ENCODE assay signal across 9 mouse cellular contexts in genomic region chr2:38530955-38531381, GRCm38 (mm10). TPM values are rescaled to one million over a fixed set of nuclear protein-coding genes. Genes with fewer than 3 reads are reported as not detected.
A peak's percentile ranks its signal among the peaks of the same experiment; 100 is the strongest.
DNase-seq lines count a peak whose midpoint lies in the region; ATAC-seq lines count a peak whose summit lies in the region.
"Had no signal": no experiment of that assay in that cellular context is flagged by ENCODE, and none has a peak within 500 bp of the region (broad histone marks: within the 10 kb centered on the region; RNA-seq: fewer than 3 reads in every experiment).

No protein-coding gene starts in this region.

- no peaks in the 10 kb centered on the region; the same call in 1 of the 2 replicates for H3K9me3 ChIP-seq in forebrain, embryonic 10.5 days
- H3K9me3 ChIP-seq in forebrain, embryonic 15.5 days = no peaks in the 10 kb centered on the region
- H3K9me3 ChIP-seq: embryonic facial prominence, embryonic 13.5 days had no signal

- peak overlapping the region; percentile 51 for H3K27ac ChIP-seq in forebrain, embryonic 10.5 days
- no peak overlapping the region for H3K27ac ChIP-seq in forebrain, embryonic 15.5 days (replicated peaks)
- H3K27ac ChIP-seq: embryonic facial prominence, embryonic 13.5 days had no signal

- no peaks in the 10 kb centered on the region for H3K27me3 ChIP-seq in forebrain, embryonic 10.5 days (ENCODE audit: poor library complexity, severe bottlenecking)
- no peaks in the 10 kb centered on the region for H3K27me3 ChIP-seq in forebrain, embryonic 15.5 days
- H3K27me3 ChIP-seq: embryonic facial prominence, embryonic 13.5 days had no signal

- no peak for ATAC-seq in forebrain, embryonic 15.5 days (replicated peaks)
- peak; percentile 29 for ATAC-seq in granulocyte monocyte progenitor cell, adult 5-6 weeks (replicated peaks; ENCODE audit: poor library complexity, severe bottlenecking)
- no peak for ATAC-seq in activated CD4-positive, CD25-positive, alpha-beta regulatory T cell, adult 4 months

- H3K4me1 ChIP-seq in forebrain, embryonic 10.5 days = peaks cover 65% of the 10 kb centered on the region
- H3K4me1 ChIP-seq in forebrain, embryonic 15.5 days = peaks cover 38% of the 10 kb centered on the region

- no peak for DNase-seq in forebrain, embryonic 10.5 days (ENCODE audit: extremely low spot score, low spot score)
- peak; percentile 42 to 50 for DNase-seq in kidney, adult 8-10 months
- DNase-seq in lung, postnatal 10 days = peak; percentile 71
- no peak for DNase-seq in right cerebral cortex, postnatal 10 days (ENCODE audit: low spot score in 2 of 2)
- DNase-seq in retina, embryonic 14.5 days (ENCODE audit: low spot score) = no peak

- H3K4me3 ChIP-seq in forebrain, embryonic 10.5 days = no peak overlapping the region
- no peak overlapping the region for H3K4me3 ChIP-seq in forebrain, embryonic 15.5 days
- H3K4me3 ChIP-seq: embryonic facial prominence, embryonic 13.5 days had no signal

- H3K4me2 ChIP-seq in forebrain, embryonic 15.5 days (replicated peaks) = no peak overlapping the region
- H3K4me2 ChIP-seq: embryonic facial prominence, embryonic 13.5 days had no signal

- H3K9ac ChIP-seq in forebrain, embryonic 15.5 days (replicated peaks) = no peak overlapping the region

- peaks cover 14% of the 10 kb centered on the region for H3K36me3 ChIP-seq in forebrain, embryonic 10.5 days (replicated peaks)
- no peaks in the 10 kb centered on the region for H3K36me3 ChIP-seq in forebrain, embryonic 15.5 days

- WGBS in forebrain, embryonic 10.5 days = 66% methylated on average over 6 of the region's 6 CpGs
- 45% methylated on average over 6 of the region's 6 CpGs for WGBS in forebrain, embryonic 15.5 days

RNA-seq across cellular contexts. Expression of gene Nek6, which starts 19.5 kb away (rescaled TPM):
- polyA plus RNA-seq in forebrain, embryonic 10.5 days (2016; fragmentation: Nextera tagmentation; extraction: Ambion mirVana) = 120 and 134 TPM in 2 replicates
- polyA plus RNA-seq in forebrain, embryonic 15.5 days (2015; fragmentation: Nextera tagmentation; extraction: Ambion mirVana) = 90.0 and 110 TPM in 2 replicates
- total RNA-seq in granulocyte monocyte progenitor cell, adult 5-6 weeks (2014; fragmentation: Nextera tagmentation) = 7.3 and 24.4 TPM in 2 replicates
- 7.5 TPM in 2 replicates for total RNA-seq in granulocyte monocyte progenitor cell, adult 5-6 weeks (2017)
- polyA plus RNA-seq in activated CD4-positive, CD25-positive, alpha-beta regulatory T cell, adult 4 months (2017; shearing (Covaris generic)) = 1 to 10 TPM; 3.0 to 3.5 TPM

Comparison
In these comparisons a context has a peak if more than half of its experiments do, and no peak if none do; other contexts are left out.
1. DNase-seq: peak in kidney, adult 8-10 months (2 of 2) and lung, postnatal 10 days (single experiment); none in forebrain, embryonic 10.5 days (single experiment), right cerebral cortex, postnatal 10 days (0 of 2) and retina, embryonic 14.5 days (single experiment).
2. RNA of gene Nek6, which starts 19.5 kb away (polyA plus RNA-seq): 120 to 134 TPM in forebrain, embryonic 10.5 days and 90.0 to 110 TPM in forebrain, embryonic 15.5 days; 3.0 to 3.5 TPM in activated CD4-positive, CD25-positive, alpha-beta regulatory T cell, adult 4 months; every median in the first group is over 10 times any median in the second.